Mouse (Mus musculus): ENCODE results near the gene Col9a3. TPM values are rescaled to one million over a fixed set of nuclear protein-coding genes. Genes with fewer than 3 reads are reported as not detected.

Gene Col9a3
- polyA plus RNA-seq, 1 experiment from 2014 or later: 9.8 TPM

- peak overlapping the region; percentile 2; the same call in 1 of the 2 replicates for H3K27ac ChIP-seq (ENCODE audit: low read length)
- no peak overlapping the region for H3K9ac ChIP-seq (replicated peaks; ENCODE audit: low read length)
- no peak for ATAC-seq (ENCODE audit: low FRiP score, low TSS enrichment)
- no peak overlapping the region for H3K4me2 ChIP-seq (replicated peaks; ENCODE audit: low read depth, low read length)
- no peaks in the 10 kb centered on the region for H3K36me3 ChIP-seq (ENCODE audit: insufficient read depth, low read length)
- H3K9me3 ChIP-seq (ENCODE audit: low read length): no peaks in the 10 kb centered on the region
- no peaks in the 10 kb centered on the region for H3K27me3 ChIP-seq (ENCODE audit: insufficient read depth, low read length)
- no peak overlapping the region for H3K4me3 ChIP-seq (ENCODE audit: low read length)
- WGBS: 43% methylated on average over 4 of the region's 4 CpGs
- peaks cover 10% of the 10 kb centered on the region; the same call in 1 of the 2 replicates for H3K4me1 ChIP-seq (ENCODE audit: insufficient read depth, low read length)
Measured at GRCm38 (mm10) chr2:180576482-180576881, 21.1 kb upstream of the Col9a3 start.

GRCm38 (mm10) chr2:180578686-180579085 lies 18.9 kb upstream of the Col9a3 start:
- ATAC-seq (ENCODE audit: low FRiP score, low TSS enrichment): no peak
- 1% methylated on average over 3 of the region's 3 CpGs for WGBS
- H3K27me3 ChIP-seq (ENCODE audit: insufficient read depth, low read length): no peaks in the 10 kb centered on the region

GRCm38 (mm10) chr2:180581002-180581401 lies 16.6 kb upstream of the Col9a3 start, which contains the start of gene Mrgbp:
TSS of gene Mrgbp (plus strand) at chr2:180581304.
- Histone ChIP-seq H3K4me3 (ENCODE audit: low read length) (no peak within 1 kb of the TSS), H3K4me2 (replicated peaks; ENCODE audit: low read depth, low read length) (peak within 1 kb of the TSS; percentile 77; the same call in 1 of the 2 replicates), H3K4me1 (ENCODE audit: insufficient read depth, low read length) (peaks cover 20% of the 10 kb centered on the region), H3K27me3 (ENCODE audit: insufficient read depth, low read length) (no peaks in the 10 kb centered on the region), H3K36me3 (ENCODE audit: insufficient read depth, low read length) (peaks cover 6% of the 10 kb centered on the region), H3K27ac (ENCODE audit: low read length) (no peak within 1 kb of the TSS), H3K9ac (replicated peaks; ENCODE audit: low read length) (no peak within 1 kb of the TSS), H3K9me3 (ENCODE audit: low read length) (no peaks in the 10 kb centered on the region)
- WGBS: 67% methylated on average over 3 of the region's 3 CpGs
- no peak for ATAC-seq (ENCODE audit: low FRiP score, low TSS enrichment)

More at GRCm38 (mm10) chr2:180578686-180579085, 18.9 kb upstream of the Col9a3 start:
- H3K36me3 ChIP-seq (ENCODE audit: insufficient read depth, low read length): no peaks in the 10 kb centered on the region
- H3K9me3 ChIP-seq (ENCODE audit: low read length): no peaks in the 10 kb centered on the region
- peaks cover 21% of the 10 kb centered on the region for H3K4me1 ChIP-seq (ENCODE audit: insufficient read depth, low read length)
- H3K4me2 ChIP-seq (replicated peaks; ENCODE audit: low read depth, low read length): no peak overlapping the region
- no peak overlapping the region for H3K4me3 ChIP-seq (ENCODE audit: low read length)
- no peak overlapping the region for H3K9ac ChIP-seq (replicated peaks; ENCODE audit: low read length)
- no peak overlapping the region for H3K27ac ChIP-seq (ENCODE audit: low read length)

- Histone ChIP-seq H3K27me3 (ENCODE audit: insufficient read depth, low read length) (no peaks in the 10 kb centered on the region), H3K4me3 (ENCODE audit: low read length) (peak overlapping the region; percentile 70), H3K4me1 (ENCODE audit: insufficient read depth, low read length) (peaks cover 17% of the 10 kb centered on the region), H3K27ac (ENCODE audit: low read length) (peak overlapping the region; percentile 26), H3K9ac (replicated peaks; ENCODE audit: low read length) (peak overlapping the region; percentile 97), H3K36me3 (ENCODE audit: insufficient read depth, low read length) (peaks cover 17% of the 10 kb centered on the region), H3K4me2 (replicated peaks; ENCODE audit: low read depth, low read length) (peak overlapping the region; percentile 77), H3K9me3 (ENCODE audit: low read length) (no peaks in the 10 kb centered on the region)
- ATAC-seq (ENCODE audit: low FRiP score, low TSS enrichment): peak; percentile 81
- under 1% methylated on average over 55 of the region's 57 CpGs for WGBS
Measured at GRCm38 (mm10) chr2:180582481-180583153, 15.0 kb upstream of the Col9a3 start.

- 23% methylated on average over 6 of the region's 7 CpGs for WGBS
- Histone ChIP-seq H3K27me3 (ENCODE audit: insufficient read depth, low read length) (no peaks in the 10 kb centered on the region), H3K9ac (replicated peaks; ENCODE audit: low read length) (peak overlapping the region; percentile 97), H3K4me3 (ENCODE audit: low read length) (peak overlapping the region; percentile 70), H3K4me1 (ENCODE audit: insufficient read depth, low read length) (peaks cover 17% of the 10 kb centered on the region), H3K36me3 (ENCODE audit: insufficient read depth, low read length) (peaks cover 17% of the 10 kb centered on the region), H3K27ac (ENCODE audit: low read length) (no peak overlapping the region; the same call in 1 of the 2 replicates), H3K4me2 (replicated peaks; ENCODE audit: low read depth, low read length) (peak overlapping the region; percentile 77), H3K9me3 (ENCODE audit: low read length) (no peaks in the 10 kb centered on the region)
- no peak for ATAC-seq (ENCODE audit: low FRiP score, low TSS enrichment)
Measured at GRCm38 (mm10) chr2:180583154-180583507, 14.5 kb upstream of the Col9a3 start.

GRCm38 (mm10) chr2:180588736-180589122 lies 8.9 kb upstream of the Col9a3 start:
- 0 out of 2 replicates have a peak, but pooled peaks have one; percentile 7 for ATAC-seq (ENCODE audit: low FRiP score, low TSS enrichment)
- Histone ChIP-seq H3K4me1 (ENCODE audit: insufficient read depth, low read length) (peaks cover 13% of the 10 kb centered on the region), H3K36me3 (ENCODE audit: insufficient read depth, low read length) (peaks cover 41% of the 10 kb centered on the region), H3K27ac (ENCODE audit: low read length) (peak overlapping the region; percentile 92), H3K4me3 (ENCODE audit: low read length) (peak overlapping the region; percentile 91), H3K9me3 (ENCODE audit: low read length) (no peaks in the 10 kb centered on the region), H3K4me2 (replicated peaks; ENCODE audit: low read depth, low read length) (peak overlapping the region; percentile 81), H3K9ac (replicated peaks; ENCODE audit: low read length) (peak overlapping the region; percentile 89), H3K27me3 (ENCODE audit: insufficient read depth, low read length) (no peaks in the 10 kb centered on the region)
- 50% methylated on average over 6 of the region's 6 CpGs for WGBS

GRCm38 (mm10) chr2:180589123-180589831 lies 8.3 kb upstream of the Col9a3 start, which contains the start of gene Ogfr:
TSS of gene Ogfr (plus strand) at chr2:180589245.
- under 1% methylated on average over 67 of the region's 67 CpGs for WGBS
- Histone ChIP-seq H3K4me3 (ENCODE audit: low read length) (peak within 1 kb of the TSS; percentile 91), H3K4me1 (ENCODE audit: insufficient read depth, low read length) (peaks cover 8% of the 10 kb centered on the region), H3K27me3 (ENCODE audit: insufficient read depth, low read length) (no peaks in the 10 kb centered on the region), H3K9ac (replicated peaks; ENCODE audit: low read length) (peak within 1 kb of the TSS; percentile 89), H3K4me2 (replicated peaks; ENCODE audit: low read depth, low read length) (peak within 1 kb of the TSS; percentile 81), H3K36me3 (ENCODE audit: insufficient read depth, low read length) (peaks cover 47% of the 10 kb centered on the region), H3K9me3 (ENCODE audit: low read length) (no peaks in the 10 kb centered on the region), H3K27ac (ENCODE audit: low read length) (peak within 1 kb of the TSS; percentile 92)
- peak; percentile 93 for ATAC-seq (ENCODE audit: low FRiP score, low TSS enrichment)

- H3K27me3 ChIP-seq (ENCODE audit: insufficient read depth, low read length): peaks cover 29% of the 10 kb centered on the region
- under 1% methylated on average over 36 of the region's 41 CpGs for WGBS
- no peak overlapping the region for H3K27ac ChIP-seq (ENCODE audit: low read length)
- H3K9ac ChIP-seq (replicated peaks; ENCODE audit: low read length): peak overlapping the region; percentile 37; the same call in 1 of the 2 replicates
- no peaks in the 10 kb centered on the region for H3K9me3 ChIP-seq (ENCODE audit: low read length)
- peaks cover 23% of the 10 kb centered on the region for H3K36me3 ChIP-seq (ENCODE audit: insufficient read depth, low read length)
- ATAC-seq (ENCODE audit: low FRiP score, low TSS enrichment): no peak
- H3K4me1 ChIP-seq (ENCODE audit: insufficient read depth, low read length): peaks cover 7% of the 10 kb centered on the region; the same call in 1 of the 2 replicates
- peak overlapping the region; percentile 58 for H3K4me2 ChIP-seq (replicated peaks; ENCODE audit: low read depth, low read length)
- peak overlapping the region; percentile 33 for H3K4me3 ChIP-seq (ENCODE audit: low read length)
Measured at GRCm38 (mm10) chr2:180598157-180598705, 641 bp downstream of the Col9a3 start.

- Histone ChIP-seq H3K4me2 (replicated peaks; ENCODE audit: low read depth, low read length) (no peak overlapping the region), H3K4me3 (ENCODE audit: low read length) (no peak overlapping the region), H3K36me3 (ENCODE audit: insufficient read depth, low read length) (0 out of 2 replicates have a peak, but pooled peaks cover under 1% of the 10 kb centered on the region), H3K9me3 (ENCODE audit: low read length) (no peaks in the 10 kb centered on the region), H3K27ac (ENCODE audit: low read length) (no peak overlapping the region), H3K9ac (replicated peaks; ENCODE audit: low read length) (no peak overlapping the region), H3K27me3 (ENCODE audit: insufficient read depth, low read length) (peaks cover 29% of the 10 kb centered on the region), H3K4me1 (ENCODE audit: insufficient read depth, low read length) (peaks cover 7% of the 10 kb centered on the region; the same call in 1 of the 2 replicates)
- WGBS: 25% methylated on average over 9 of the region's 9 CpGs
- no peak; the same call in 1 of the 2 replicates for ATAC-seq (ENCODE audit: low FRiP score, low TSS enrichment)
Measured at GRCm38 (mm10) chr2:180600569-180601021, 3.0 kb downstream of the Col9a3 start.
